Mouse (Mus musculus) ovary, postnatal 10 days (tissue): ENCODE results near the gene Lta.
"Not testable (repeated sequence)": the region's sequence is repeated elsewhere in the genome, so short reads cannot be mapped to it uniquely, and the experiment has no call there.

Experiments used
- DNase-seq: peaks from one replicate; pipeline ENCODE4 v3.0.0; 2022; ENCODE audit warnings: low spot score

The Lta gene

GRCm38 (mm10) chr17:35239700-35240099 is 34.5 kb upstream of the Lta start:
- DNase-seq: no peak

- no peak for DNase-seq
These were observed 32.4 kb upstream of the Lta start for GRCm38 (mm10) chr17:35237504-35237903.

DNA sequence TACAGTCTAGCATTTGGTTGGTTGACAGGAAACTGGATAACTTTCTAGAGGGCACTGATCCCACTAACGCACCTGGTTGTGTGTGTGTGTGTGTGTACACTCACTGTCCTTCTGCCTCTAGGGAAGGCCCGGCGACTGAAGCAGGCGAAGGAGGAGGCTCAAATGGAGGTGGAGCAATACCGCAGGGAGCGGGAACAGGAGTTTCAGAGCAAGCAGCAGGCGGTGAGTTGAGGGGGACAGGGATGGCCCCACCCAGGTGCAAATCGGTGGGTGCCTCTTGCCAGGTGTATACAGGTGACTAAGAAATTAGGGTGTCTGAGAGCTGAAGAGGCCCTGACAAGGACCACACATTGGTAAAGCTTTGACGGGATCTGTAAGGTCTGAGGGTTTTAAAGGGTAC is 31.8 kb upstream of the Lta start:
- DNase-seq: no peak

DNA sequence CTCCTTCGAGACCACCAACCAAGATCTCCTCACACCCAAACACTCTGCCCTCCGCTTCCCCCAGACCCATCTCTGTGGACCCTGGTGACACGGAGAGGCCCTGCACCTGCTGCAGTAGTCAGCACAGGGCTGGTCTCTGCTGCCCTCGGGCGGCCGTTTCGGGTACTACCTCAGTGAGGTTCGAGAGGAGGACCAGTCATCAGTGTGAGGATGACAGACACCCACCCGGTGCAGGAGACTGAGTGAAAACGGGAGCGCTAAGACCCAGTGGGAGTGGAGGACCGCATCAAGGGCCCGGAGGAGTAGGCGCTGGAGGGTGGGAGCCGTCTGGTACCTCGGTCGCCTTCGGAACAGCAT is 31.2 kb upstream of the Lta start:
- DNase-seq: peak; percentile 99

- DNase-seq: peak; percentile 61
These were observed 30.7 kb upstream of the Lta start, which contains the start of gene Nfkbil1 for GRCm38 (mm10) chr17:35235614-35236389. Nfkbil1 (minus strand) TSS chr17:35235792.

GRCm38 (mm10) chr17:35234903-35235302 is 29.8 kb upstream of the Lta start:
- peak; percentile 42 for DNase-seq

- not testable (repeated sequence) for DNase-seq
These were observed 28.9 kb upstream of the Lta start for GRCm38 (mm10) chr17:35234090-35234489.

GRCm38 (mm10) chr17:35233114-35233980 is 28.2 kb upstream of the Lta start, which contains the start of gene Atp6v1g2:
Atp6v1g2 (plus strand) TSS chr17:35233660.
- DNase-seq: no peak

DNA sequence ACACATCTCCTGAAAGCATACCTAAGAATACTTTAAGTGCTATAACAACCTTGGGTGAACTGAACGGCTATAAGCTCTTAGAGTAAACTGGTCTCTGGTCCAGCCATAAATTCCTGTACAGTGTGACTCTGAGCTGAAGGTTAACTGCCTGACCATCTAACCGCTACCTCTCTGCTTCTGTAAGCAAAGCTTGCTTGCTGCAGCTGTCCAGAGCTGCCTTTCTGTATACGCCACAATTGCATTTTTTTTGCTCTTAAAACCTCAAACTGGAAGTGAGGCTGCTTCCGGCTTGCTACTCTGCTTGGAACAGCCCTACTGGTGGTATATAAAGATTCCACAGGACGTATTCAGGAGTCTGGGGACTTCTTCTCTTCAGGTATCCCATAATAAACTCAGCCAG is 27.5 kb upstream of the Lta start:
- DNase-seq: no peak

DNA sequence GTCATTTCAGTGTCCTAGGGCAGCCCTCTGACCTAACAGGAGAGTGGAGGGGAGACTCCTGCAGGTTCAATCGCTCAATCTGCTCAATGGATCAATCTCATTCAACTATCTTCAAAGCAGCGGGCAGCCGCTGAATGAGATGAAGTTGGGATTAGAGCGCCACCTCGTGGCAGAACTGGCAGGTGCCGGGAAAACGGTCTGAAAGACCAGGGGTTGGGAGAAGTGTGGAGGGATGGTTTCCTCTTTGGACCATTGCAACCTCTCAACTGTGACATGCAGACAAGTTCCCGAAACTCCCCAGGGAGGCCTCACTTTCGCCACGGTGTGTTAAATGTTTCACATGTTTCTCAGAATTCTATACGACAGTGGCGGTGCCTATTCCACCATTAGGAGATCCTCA is 26.9 kb upstream of the Lta start:
- DNase-seq: peak; percentile 77

GRCm38 (mm10) chr17:35231022-35231421 is 25.9 kb upstream of the Lta start:
- DNase-seq: no peak

DNA sequence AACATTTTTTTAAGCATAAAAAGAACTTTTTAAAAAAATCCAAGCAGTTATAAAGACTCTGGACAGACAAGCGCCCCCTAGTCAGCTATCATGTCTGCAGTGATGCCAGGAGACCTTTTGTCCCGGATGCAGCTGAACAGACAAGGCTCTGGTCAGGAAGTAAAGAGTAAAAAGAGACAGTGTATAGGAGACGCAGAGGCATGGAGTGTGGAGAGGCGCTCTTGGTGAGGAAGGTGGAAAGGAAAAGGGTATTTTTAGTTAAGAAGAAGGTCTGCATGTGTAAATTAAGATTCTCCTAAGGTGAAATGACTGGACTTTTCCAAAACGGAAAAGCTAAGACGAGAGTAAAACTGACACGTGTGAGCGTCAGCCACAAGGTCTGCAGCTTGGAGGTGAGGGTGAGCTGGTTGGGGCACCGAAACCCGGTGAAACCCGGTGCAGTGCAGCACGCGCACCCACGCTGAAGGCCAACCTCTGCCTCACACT is 21.5 kb upstream of the Lta start:
- DNase-seq: no peak

DNA sequence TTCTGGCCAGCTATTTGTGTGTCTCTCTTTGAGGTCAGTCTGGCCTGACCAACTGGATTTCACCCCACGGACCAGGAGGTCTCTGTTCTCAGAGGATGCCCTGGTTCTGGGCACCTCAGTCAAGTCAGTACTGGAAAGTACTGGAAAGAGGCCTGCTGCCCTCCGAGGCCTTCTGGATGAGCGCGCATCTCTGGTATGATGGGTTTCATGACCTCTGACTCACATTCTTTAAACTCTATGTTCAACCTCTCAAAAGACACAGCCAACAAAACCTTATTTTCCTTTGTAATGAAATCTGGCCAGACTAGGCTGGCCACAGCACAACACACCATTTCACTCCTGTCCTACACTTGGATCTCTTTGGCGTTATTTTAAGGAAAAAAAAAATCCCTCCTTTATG is 20.3 kb upstream of the Lta start:
- no peak for DNase-seq

- DNase-seq: no peak
These were observed 19.5 kb upstream of the Lta start for GRCm38 (mm10) chr17:35224641-35225040.

DNA sequence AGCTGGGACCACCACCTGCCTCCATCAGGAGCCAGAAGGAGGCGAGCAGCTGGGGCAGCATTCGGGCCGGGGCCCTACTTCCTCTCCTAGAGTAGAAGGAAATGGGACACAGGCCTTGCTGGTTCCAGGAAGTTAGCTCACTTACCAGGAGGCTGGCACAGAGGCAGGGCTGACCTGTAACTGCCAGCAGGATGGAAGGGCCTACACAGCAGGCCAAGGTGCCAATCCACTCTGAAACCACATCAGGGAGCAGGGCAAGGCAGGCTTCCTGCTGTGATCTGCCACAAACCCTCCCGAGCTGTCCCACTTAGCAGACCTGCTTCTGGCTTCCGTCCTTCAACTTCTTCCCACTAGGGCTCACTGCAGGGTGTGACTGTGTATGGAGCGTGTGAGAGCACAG is 17.1 kb upstream of the Lta start:
- no peak for DNase-seq

GRCm38 (mm10) chr17:35220156-35220952 is 15.2 kb upstream of the Lta start, which contains the start of gene Gm16181:
Gm16181 (plus strand) TSS chr17:35220834.
- no peak for DNase-seq

DNA sequence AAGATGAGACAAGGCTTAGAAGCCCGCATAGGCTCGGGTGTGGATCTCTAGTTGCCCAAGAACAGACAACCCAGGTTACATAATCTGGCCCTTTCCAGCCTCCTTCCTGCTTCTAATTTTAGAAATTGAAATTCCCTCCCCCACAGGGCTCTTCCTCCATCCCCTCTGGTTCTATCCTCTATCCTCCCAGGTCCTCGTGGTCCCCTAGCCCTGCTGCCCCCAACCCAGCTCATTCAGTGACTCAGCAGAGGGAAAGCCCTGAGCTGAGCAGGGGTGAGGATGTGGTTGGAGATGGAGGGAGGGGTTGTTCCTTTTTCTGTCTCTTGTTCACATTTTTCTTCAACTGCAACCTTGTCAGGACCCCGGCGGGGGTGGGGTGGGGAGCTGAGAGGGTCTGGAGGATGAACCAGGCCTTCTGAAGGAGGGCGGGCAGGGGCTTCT is 14.5 kb upstream of the Lta start:
- DNase-seq: no peak

DNA sequence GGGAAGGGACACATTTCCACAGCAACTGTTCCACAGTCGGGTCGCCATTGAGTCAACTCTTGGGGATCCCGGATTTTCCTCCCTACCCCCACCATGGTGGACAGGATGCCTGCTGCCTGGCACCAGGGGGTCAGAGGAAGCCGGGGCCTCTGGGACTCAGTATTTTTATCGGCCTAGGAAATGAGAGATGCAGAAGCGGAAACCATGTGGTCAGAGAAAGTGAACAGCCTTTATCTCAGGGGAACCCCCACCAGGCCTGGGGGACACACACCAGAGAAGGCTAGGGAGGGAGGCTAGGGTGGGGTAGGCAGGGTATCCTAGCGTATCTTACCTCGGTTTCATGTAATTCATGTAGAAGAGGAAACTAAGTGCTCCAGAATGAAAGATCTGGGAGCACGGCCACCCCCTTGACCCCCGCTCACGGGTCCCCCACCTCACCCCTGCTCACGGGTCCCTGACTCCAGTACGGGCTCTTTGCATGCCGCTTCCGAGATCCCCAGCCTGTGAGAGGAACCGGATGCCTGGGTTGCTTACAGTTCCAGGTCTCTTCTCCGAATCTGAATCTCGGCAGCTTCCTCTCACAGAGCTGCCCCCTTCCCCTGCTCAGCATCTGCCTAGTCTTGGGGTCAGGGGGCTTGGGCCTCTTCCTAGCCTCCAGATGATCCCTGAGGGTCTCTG is 13.5 kb upstream of the Lta start:
- no peak for DNase-seq

DNA sequence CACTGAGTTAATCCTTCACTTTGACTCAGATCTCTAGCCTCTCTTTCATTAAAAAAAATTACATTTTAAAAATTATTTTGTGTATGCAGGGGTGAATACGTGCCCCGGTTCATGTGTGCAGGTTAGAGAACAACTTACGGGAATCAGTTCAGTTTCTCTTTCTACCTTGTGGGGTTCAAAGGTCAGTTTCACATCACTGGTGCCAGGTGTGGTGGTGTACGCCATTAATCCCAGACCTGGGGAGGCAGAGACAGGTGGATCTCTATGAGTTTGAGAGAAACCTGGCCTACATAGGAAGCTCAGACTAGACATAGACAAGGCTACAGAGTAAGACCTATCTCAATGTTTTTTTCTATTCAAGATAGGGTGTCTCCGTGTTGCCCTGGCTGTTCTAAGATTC is 7.9 kb upstream of the Lta start:
- DNase-seq: no peak

DNA sequence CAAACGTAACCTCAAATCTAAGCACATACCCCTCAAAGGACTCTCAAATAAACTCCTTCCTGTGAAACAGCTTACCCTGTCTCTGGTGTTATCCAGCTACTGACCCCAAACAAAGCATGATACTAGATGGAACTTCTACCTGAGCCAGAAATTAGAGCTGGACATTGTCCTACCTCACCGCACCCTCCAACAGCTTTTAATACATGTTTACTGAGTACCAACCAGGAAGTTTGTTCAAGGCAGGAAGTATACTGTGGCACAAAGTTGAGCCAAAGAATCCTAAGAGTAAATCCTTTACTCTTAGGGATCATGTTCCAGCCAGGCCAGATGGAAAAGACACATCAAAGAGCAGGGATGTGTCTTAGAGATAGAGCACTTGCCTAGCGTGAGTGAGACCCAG is 5.4 kb upstream of the Lta start:
- DNase-seq: no peak

DNA sequence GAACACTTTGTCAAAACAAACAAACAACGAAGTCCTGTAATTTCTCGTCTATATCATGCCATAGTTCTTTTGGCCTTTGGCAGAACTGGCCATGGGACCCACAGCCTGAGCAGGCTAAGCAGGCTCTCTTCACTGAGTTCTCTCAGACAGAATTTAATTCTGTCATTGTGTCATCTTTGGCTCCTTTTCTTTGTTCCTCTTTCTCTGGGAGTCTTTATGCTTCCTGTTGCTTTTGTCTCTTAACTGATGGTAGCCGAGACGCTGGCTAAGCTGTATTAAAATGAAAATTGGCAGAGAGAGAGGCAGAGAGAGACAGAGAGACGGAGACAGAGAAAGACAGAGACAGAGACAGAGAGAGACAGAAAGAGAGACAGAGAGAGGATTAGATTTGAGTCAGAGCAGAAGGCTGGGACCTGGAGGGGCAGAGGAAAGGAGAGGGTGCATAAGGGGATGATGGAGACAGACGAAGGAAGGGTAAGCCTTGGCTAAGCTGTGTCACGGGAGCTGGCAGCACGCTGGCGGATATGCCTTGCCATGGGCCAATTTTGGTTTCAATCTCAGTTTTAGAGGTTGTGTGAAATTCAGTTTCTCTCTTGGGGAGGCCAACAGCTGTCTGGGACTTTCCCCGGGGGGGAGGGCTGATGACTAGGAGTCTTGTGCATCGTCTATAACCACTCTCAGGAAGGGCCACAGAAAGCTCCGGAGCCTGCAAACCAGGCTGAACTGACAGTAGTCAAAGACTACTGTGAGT is 4.8 kb upstream of the Lta start:
- DNase-seq: no peak
